Mouse (Mus musculus): ENCODE results near the gene H2afx. TPM values are rescaled to one million over a fixed set of nuclear protein-coding genes. Genes with fewer than 3 reads are reported as not detected.
"Not testable (repeated sequence)": the region's sequence is repeated elsewhere in the genome, so short reads cannot be mapped to it uniquely, and the experiment has no call there.

Gene H2afx
- 364 and 434 TPM in 2 replicates for polyA plus RNA-seq (2012)

DNA sequence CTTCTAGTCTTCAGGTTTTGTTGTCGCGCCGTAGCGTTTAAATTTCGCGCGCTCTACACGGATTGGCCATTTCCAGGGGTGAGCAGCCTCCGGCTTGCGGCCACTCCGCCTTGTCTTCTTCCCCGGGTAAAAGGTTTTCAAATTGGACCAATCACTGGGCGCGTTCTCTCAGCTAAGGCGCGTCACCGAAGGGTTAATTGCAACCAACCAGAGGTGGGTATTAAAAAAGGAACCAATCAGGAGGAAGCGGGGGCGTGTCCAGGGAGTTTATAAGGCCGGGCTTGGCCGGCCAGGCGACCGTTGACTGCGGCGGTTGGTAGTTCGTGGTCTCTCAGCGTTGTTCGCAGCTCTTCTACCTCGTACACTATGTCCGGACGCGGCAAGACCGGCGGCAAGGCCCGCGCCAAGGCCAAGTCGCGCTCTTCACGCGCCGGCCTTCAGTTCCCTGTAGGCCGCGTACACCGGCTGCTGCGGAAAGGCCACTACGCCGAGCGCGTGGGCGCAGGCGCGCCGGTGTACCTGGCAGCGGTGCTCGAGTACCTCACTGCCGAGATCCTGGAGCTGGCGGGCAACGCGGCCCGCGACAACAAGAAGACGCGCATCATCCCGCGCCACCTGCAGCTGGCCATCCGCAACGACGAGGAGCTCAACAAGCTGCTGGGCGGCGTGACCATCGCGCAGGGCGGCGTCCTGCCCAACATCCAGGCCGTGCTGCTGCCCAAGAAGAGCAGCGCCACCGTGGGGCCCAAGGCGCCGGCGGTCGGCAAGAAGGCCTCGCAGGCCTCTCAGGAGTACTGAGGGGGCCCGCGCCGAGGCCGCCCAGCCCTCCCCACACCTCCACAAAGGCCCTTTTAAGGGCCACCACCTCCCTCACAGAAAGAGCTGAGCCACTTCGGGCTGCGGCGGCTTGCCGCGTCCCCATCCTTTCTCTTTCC, at the start of gene H2afx:
H2afx (plus strand) TSS at position 299 of the 935 bp plus-strand sequence.
- no peak for TF ChIP-seq GATA1 (IDR thresholded peaks at IDR 0.05; ENCODE audit: low read length)
- TF ChIP-seq TAL1 (IDR thresholded peaks at IDR 0.05; ENCODE audit: low read length): no peak
- peak within 1 kb of the TSS; percentile 70 for H3K4me3 ChIP-seq (replicated peaks)
- peaks cover 3% of the 10 kb centered on the region; the same call in 1 of the 2 replicates for H3K9me3 ChIP-seq (ENCODE audit: control insufficient read depth, low read length)
- H3K27me3 ChIP-seq (ENCODE audit: control insufficient read depth): no peaks in the 10 kb centered on the region
- peaks cover 55% of the 10 kb centered on the region for H3K4me1 ChIP-seq (ENCODE audit: control insufficient read depth)
- H3K36me3 ChIP-seq (ENCODE audit: control insufficient read depth): peaks cover 96% of the 10 kb centered on the region

GRCm38 (mm10) chr9:44286256-44286850, 48.1 kb upstream of the H2afx start:
- peaks cover 81% of the 10 kb centered on the region for H3K36me3 ChIP-seq (ENCODE audit: control insufficient read depth)
- TF ChIP-seq GATA1 (IDR thresholded peaks at IDR 0.05; ENCODE audit: low read length) (no peak), TAL1 (IDR thresholded peaks at IDR 0.05; ENCODE audit: low read length) (no peak)
- H3K4me1 ChIP-seq (ENCODE audit: control insufficient read depth): peaks cover 84% of the 10 kb centered on the region
- peak overlapping the region; percentile 100 for H3K4me3 ChIP-seq (replicated peaks)
- peaks cover 2% of the 10 kb centered on the region; the same call in 1 of the 2 replicates for H3K27me3 ChIP-seq (ENCODE audit: control insufficient read depth)
- H3K9me3 ChIP-seq (ENCODE audit: control insufficient read depth, low read length): peaks cover 9% of the 10 kb centered on the region

DNA sequence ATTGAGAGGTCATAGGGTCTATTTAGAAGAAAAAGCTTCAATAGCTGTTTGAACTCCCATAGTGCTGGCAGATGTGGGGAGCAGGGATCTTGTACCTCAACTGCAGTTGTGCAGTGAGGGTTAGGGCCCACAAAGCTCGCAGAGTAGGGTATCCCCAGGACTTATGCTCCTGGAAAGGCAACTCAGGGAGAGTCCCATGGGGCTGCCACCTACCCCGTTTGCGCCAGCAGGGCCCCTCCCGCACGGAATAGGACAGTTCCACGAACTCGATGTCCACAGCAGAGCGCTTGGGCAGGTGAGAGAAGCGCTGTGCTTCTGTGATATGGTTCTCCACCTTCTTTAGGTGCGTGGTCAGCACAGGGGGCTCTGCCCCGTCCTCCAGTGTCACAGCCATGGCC, 47.5 kb upstream of the H2afx start:
- Histone ChIP-seq H3K36me3 (ENCODE audit: control insufficient read depth) (peaks cover 81% of the 10 kb centered on the region), H3K4me3 (replicated peaks) (peak overlapping the region; percentile 100), H3K4me1 (ENCODE audit: control insufficient read depth) (peaks cover 84% of the 10 kb centered on the region), H3K9me3 (ENCODE audit: control insufficient read depth, low read length) (peaks cover 9% of the 10 kb centered on the region), H3K27me3 (ENCODE audit: control insufficient read depth) (peaks cover 2% of the 10 kb centered on the region; the same call in 1 of the 2 replicates)
- no peak for TF ChIP-seq TAL1 (IDR thresholded peaks at IDR 0.05; ENCODE audit: low read length)
- TF ChIP-seq GATA1 (IDR thresholded peaks at IDR 0.05; ENCODE audit: low read length): no peak

DNA sequence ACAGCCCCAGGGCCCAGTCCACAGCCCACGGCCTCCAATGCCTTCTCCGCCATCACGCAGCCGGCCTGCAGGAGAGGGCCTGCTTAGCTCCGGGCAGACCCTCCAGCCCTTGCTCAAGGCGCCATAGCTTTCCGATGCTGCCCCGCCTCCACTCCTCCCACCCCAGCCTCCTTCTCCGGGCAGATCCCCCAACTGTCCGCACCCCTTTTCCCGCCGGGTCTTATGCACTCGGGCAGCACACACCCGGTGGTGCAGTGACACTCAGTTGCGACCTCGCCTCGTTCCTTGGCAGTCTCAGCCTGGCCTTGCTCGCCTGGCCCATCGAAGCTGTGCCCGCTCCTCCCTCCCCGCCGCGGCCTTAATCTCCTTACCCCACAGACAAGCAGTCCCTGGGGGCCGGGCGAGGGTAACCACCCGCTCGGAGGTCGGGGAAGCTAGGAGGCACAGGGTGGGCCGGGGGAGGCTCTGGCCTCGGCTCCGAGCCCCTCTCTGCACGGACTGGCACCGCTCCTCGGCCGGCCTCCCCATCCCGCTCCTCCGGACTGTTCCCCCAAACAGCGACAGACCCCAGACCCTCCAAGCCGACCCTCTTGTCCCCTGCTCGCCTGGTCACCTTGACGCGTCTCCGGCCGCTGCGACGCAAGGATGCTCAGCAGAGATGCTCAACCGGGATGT, 47.0 kb upstream of the H2afx start:
- Histone ChIP-seq H3K4me3 (replicated peaks) (peak overlapping the region; percentile 100), H3K27me3 (ENCODE audit: control insufficient read depth) (peaks cover 2% of the 10 kb centered on the region; the same call in 1 of the 2 replicates), H3K36me3 (ENCODE audit: control insufficient read depth) (peaks cover 81% of the 10 kb centered on the region), H3K9me3 (ENCODE audit: control insufficient read depth, low read length) (peaks cover 9% of the 10 kb centered on the region), H3K4me1 (ENCODE audit: control insufficient read depth) (peaks cover 83% of the 10 kb centered on the region)
- TF ChIP-seq TAL1 (IDR thresholded peaks at IDR 0.05; ENCODE audit: low read length) (no peak), GATA1 (IDR thresholded peaks at IDR 0.05; ENCODE audit: low read length) (no peak)

DNA sequence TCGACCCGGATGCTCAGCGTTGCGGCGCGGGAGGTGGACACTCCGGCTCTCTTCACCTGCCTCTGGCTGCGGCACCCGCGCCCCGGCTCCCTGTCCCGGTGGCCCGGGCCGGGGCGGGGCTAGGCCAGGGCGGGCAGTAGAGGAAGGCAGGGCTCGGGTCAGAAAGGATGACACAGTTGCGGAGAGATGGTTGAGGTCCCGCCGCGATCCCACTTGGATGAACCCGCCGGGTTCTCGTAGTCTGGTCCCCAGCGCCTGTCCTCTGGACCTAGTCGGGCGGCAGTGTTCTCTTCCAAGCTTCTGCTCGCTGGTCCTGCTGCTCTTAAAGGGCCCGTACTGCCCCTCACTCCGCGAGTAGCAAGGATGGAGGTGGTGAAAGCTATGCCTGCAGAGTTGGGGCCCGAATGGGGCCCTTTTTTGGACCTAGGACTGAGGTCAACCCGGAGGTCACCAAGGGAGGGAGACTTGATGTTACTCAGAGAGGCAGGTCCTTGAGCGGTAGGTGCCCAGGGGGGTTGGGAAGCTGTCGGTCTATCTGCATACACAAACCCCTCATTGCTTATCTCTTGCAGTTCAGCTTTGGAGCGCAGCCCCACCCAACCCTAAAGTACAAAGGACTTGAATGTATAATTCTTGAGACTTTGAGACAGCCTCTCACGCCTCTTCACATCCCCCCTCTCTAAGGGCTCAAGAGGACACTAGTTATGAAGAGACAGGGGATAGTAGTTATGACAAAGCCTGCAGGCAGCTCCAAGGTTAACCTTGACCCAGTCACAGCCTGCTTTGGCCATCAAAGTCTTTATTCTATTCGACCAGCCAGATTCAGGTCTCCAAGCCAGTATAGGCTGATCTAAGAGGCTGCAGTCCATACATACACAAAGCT, 46.2 kb upstream of the H2afx start, which contains the start of gene Abcg4:
Abcg4 (minus strand) TSS at position 540 of the 883 bp plus-strand sequence.
- peaks cover 81% of the 10 kb centered on the region for H3K36me3 ChIP-seq (ENCODE audit: control insufficient read depth)
- peaks cover 12% of the 10 kb centered on the region for H3K9me3 ChIP-seq (ENCODE audit: control insufficient read depth, low read length)
- peaks cover 88% of the 10 kb centered on the region for H3K4me1 ChIP-seq (ENCODE audit: control insufficient read depth)
- H3K4me3 ChIP-seq (replicated peaks): peak within 1 kb of the TSS; percentile 100
- peaks cover 2% of the 10 kb centered on the region; the same call in 1 of the 2 replicates for H3K27me3 ChIP-seq (ENCODE audit: control insufficient read depth)
- TF ChIP-seq TAL1 (IDR thresholded peaks at IDR 0.05; ENCODE audit: low read length): peak; percentile 67
- peak; percentile 79 for TF ChIP-seq GATA1 (IDR thresholded peaks at IDR 0.05; ENCODE audit: low read length)

DNA sequence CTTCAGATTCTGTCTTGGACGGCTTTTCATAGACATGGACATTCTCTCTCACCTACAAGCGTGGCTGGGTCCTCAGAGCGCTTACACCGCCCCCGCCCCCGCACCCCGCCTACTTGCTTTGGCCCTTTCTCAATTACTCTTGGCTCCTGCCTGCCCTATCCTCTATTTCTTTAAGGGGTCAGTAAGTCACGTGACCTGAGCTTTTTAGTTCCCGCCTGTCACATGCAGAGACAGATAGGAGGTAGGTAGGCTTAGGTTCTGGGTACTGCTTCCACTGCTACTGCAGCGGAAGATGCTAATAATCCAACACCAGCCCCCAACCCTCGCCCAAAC, 45.6 kb upstream of the H2afx start:
- H3K9me3 ChIP-seq (ENCODE audit: control insufficient read depth, low read length): peaks cover 12% of the 10 kb centered on the region
- H3K4me1 ChIP-seq (ENCODE audit: control insufficient read depth): peaks cover 83% of the 10 kb centered on the region
- peak overlapping the region; percentile 100 for H3K4me3 ChIP-seq (replicated peaks)
- TF ChIP-seq GATA1 (IDR thresholded peaks at IDR 0.05; ENCODE audit: low read length) (no peak), TAL1 (IDR thresholded peaks at IDR 0.05; ENCODE audit: low read length) (no peak)
- peaks cover 81% of the 10 kb centered on the region for H3K36me3 ChIP-seq (ENCODE audit: control insufficient read depth)
- peaks cover 2% of the 10 kb centered on the region; the same call in 1 of the 2 replicates for H3K27me3 ChIP-seq (ENCODE audit: control insufficient read depth)

DNA sequence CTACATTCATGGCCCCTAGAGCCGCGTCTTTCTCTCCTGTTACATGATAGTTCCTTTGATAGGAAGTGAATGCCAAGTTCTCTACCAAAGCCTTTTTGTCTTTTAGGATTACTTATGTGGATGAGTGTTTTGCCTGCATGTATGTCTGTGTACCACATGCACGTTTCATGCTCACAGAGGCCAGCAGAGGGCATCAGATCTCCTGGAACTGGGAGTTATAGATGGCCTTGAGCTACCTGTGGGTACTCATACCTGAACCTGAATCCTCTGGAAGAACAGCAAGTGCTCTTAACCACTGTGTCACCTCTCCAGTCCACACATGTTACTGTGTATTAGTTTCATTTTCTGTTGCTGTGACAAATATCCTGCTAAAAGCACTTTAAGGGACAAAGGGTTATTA, 42.0 kb upstream of the H2afx start:
- H3K9me3 ChIP-seq (ENCODE audit: control insufficient read depth, low read length): peaks cover 12% of the 10 kb centered on the region
- no peaks in the 10 kb centered on the region; the same call in 1 of the 2 replicates for H3K27me3 ChIP-seq (ENCODE audit: control insufficient read depth)
- peaks cover 51% of the 10 kb centered on the region for H3K4me1 ChIP-seq (ENCODE audit: control insufficient read depth)
- peaks cover 85% of the 10 kb centered on the region for H3K36me3 ChIP-seq (ENCODE audit: control insufficient read depth)
- H3K4me3 ChIP-seq (replicated peaks): no peak overlapping the region
- no peak for TF ChIP-seq GATA1 (IDR thresholded peaks at IDR 0.05; ENCODE audit: low read length)
- no peak for TF ChIP-seq TAL1 (IDR thresholded peaks at IDR 0.05; ENCODE audit: low read length)

DNA sequence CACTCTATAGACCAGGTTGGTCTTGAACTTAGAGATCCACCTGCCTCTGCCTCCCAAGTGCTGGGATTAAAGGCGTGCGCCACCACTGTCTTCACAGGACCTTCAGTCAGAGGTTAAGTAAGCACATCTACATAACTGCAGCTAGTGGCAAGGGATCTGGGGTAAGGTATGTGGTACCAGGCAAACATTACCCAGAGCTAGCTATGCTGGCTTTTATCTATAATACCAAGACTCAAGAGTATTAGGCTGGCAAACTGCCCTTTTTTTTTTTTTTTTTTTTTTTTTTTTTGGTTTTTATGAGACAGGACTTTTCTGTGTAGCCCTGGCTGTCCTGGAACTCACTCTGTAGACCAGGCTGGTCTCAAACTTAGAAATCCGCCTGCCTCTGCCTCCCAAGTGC, 34.5 kb upstream of the H2afx start:
- not testable (repeated sequence) for H3K4me3 ChIP-seq (replicated peaks); H3K27me3 ChIP-seq (ENCODE audit: control insufficient read depth); H3K9me3 ChIP-seq (ENCODE audit: control insufficient read depth, low read length)
- peaks cover 25% of the 10 kb centered on the region for H3K4me1 ChIP-seq (ENCODE audit: control insufficient read depth)
- H3K36me3 ChIP-seq (ENCODE audit: control insufficient read depth): peaks cover 92% of the 10 kb centered on the region
